Mouse (Mus musculus): ENCODE data around the gene Ppp1r14b. TPM values are rescaled to one million over a fixed set of nuclear protein-coding genes. Genes with fewer than 3 reads are reported as not detected.

The Ppp1r14b gene
- polyA plus RNA-seq, 1 experiment from 2014 or later: 165 TPM

- Histone ChIP-seq H3K27ac (no peak overlapping the region), H3K9ac (no peak overlapping the region), H3K27me3 (replicated peaks) (no peaks in the 10 kb centered on the region), H3K4me2 (no peak overlapping the region), H3K36me3 (no peaks in the 10 kb centered on the region), H3K4me3 (replicated peaks) (no peak overlapping the region), H3K9me3 (no peaks in the 10 kb centered on the region), H3K4me1 (no peaks in the 10 kb centered on the region)
- WGBS: 60% methylated on average over 4 of the region's 4 CpGs
- ATAC-seq (ENCODE audit: insufficient read depth, low FRiP score, low read depth): no peak
Measured at GRCm38 (mm10) chr19:7012426-7012825, 37.7 kb downstream of the Ppp1r14b start.

GRCm38 (mm10) chr19:7013984-7014383 is 39.2 kb downstream of the Ppp1r14b start:
- Histone ChIP-seq H3K36me3 (no peaks in the 10 kb centered on the region), H3K4me3 (replicated peaks) (no peak overlapping the region), H3K27me3 (replicated peaks) (no peaks in the 10 kb centered on the region), H3K9me3 (no peaks in the 10 kb centered on the region), H3K9ac (no peak overlapping the region), H3K4me2 (no peak overlapping the region), H3K4me1 (no peaks in the 10 kb centered on the region), H3K27ac (no peak overlapping the region)
- whole genome bisulfite sequencing: 87% methylated on average over 9 of the region's 9 CpGs
- no peak for ATAC-seq (ENCODE audit: insufficient read depth, low FRiP score, low read depth)

- H3K4me2 ChIP-seq: no peak overlapping the region
- 90% methylated on average over 20 of the region's 20 CpGs for WGBS
- H3K27me3 ChIP-seq (replicated peaks): no peaks in the 10 kb centered on the region
- no peaks in the 10 kb centered on the region for H3K4me1 ChIP-seq
- H3K36me3 ChIP-seq: no peaks in the 10 kb centered on the region
- H3K9ac ChIP-seq: no peak overlapping the region
- H3K9me3 ChIP-seq: no peaks in the 10 kb centered on the region
- no peak overlapping the region for H3K4me3 ChIP-seq (replicated peaks)
- H3K27ac ChIP-seq: no peak overlapping the region
- no peak for ATAC-seq (ENCODE audit: insufficient read depth, low FRiP score, low read depth)
Measured at GRCm38 (mm10) chr19:7014481-7015135, 39.8 kb downstream of the Ppp1r14b start.

GRCm38 (mm10) chr19:7017541-7018457 is 43.0 kb downstream of the Ppp1r14b start:
- Histone ChIP-seq H3K4me2 (no peak overlapping the region), H3K27me3 (replicated peaks) (no peaks in the 10 kb centered on the region), H3K36me3 (peaks cover 29% of the 10 kb centered on the region), H3K9ac (no peak overlapping the region), H3K9me3 (no peaks in the 10 kb centered on the region), H3K4me3 (replicated peaks) (peak overlapping the region; percentile 16; the same call in 1 of the 2 replicates), H3K4me1 (no peaks in the 10 kb centered on the region), H3K27ac (peak overlapping the region; percentile 44)
- peak; percentile 61; the same call in 1 of the 2 replicates for ATAC-seq (ENCODE audit: insufficient read depth, low FRiP score, low read depth)
- WGBS: 73% methylated on average over 12 of the region's 12 CpGs

GRCm38 (mm10) chr19:7018546-7018945 is 43.8 kb downstream of the Ppp1r14b start:
- Histone ChIP-seq H3K9ac (no peak overlapping the region), H3K9me3 (no peaks in the 10 kb centered on the region), H3K27ac (peak overlapping the region; percentile 9), H3K27me3 (replicated peaks) (no peaks in the 10 kb centered on the region), H3K36me3 (peaks cover 34% of the 10 kb centered on the region), H3K4me3 (replicated peaks) (peak overlapping the region; percentile 16), H3K4me1 (no peaks in the 10 kb centered on the region), H3K4me2 (no peak overlapping the region)
- ATAC-seq (ENCODE audit: insufficient read depth, low FRiP score, low read depth): no peak; the same call in 1 of the 2 replicates
- WGBS: 78% methylated on average over 11 of the region's 11 CpGs

GRCm38 (mm10) chr19:7019191-7019590 is 44.4 kb downstream of the Ppp1r14b start, which contains the start of gene Fermt3:
TSS of gene Fermt3 (minus strand) at chr19:7019469.
- 64% methylated on average over 5 of the region's 5 CpGs for WGBS
- Histone ChIP-seq H3K27me3 (replicated peaks) (no peaks in the 10 kb centered on the region), H3K4me1 (no peaks in the 10 kb centered on the region), H3K4me3 (replicated peaks) (peak within 1 kb of the TSS; percentile 16), H3K36me3 (peaks cover 38% of the 10 kb centered on the region), H3K9me3 (no peaks in the 10 kb centered on the region), H3K9ac (no peak within 1 kb of the TSS), H3K4me2 (no peak within 1 kb of the TSS), H3K27ac (peak within 1 kb of the TSS; percentile 9)
- peak; percentile 76 for ATAC-seq (ENCODE audit: insufficient read depth, low FRiP score, low read depth)

GRCm38 (mm10) chr19:7020224-7020641 is 45.5 kb downstream of the Ppp1r14b start:
- no peaks in the 10 kb centered on the region for H3K9me3 ChIP-seq
- H3K27ac ChIP-seq: 0 out of 2 replicates have a peak overlapping the region, but pooled peaks have one; percentile 8
- peaks cover 48% of the 10 kb centered on the region for H3K36me3 ChIP-seq
- no peak overlapping the region for H3K4me2 ChIP-seq
- no peak overlapping the region for H3K9ac ChIP-seq
- no peaks in the 10 kb centered on the region for H3K27me3 ChIP-seq (replicated peaks)
- no peak; the same call in 1 of the 2 replicates for ATAC-seq (ENCODE audit: insufficient read depth, low FRiP score, low read depth)
- no peak overlapping the region for H3K4me3 ChIP-seq (replicated peaks)
- H3K4me1 ChIP-seq: no peaks in the 10 kb centered on the region
- WGBS: 47% methylated on average over 3 of the region's 3 CpGs

Other genes with a start within 250 kb of the Ppp1r14b start
- gene Rps6ka4, start 134.3 kb upstream of the Ppp1r14b start, polyA plus RNA-seq (2015; fragmentation: Nextera tagmentation; extraction: Ambion mirVana): 28.1 and 30.1 TPM in 2 replicates
- gene Ccdc88b, start 116.8 kb upstream of the Ppp1r14b start, polyA plus RNA-seq (2015; fragmentation: Nextera tagmentation; extraction: Ambion mirVana): 1.7 and 1.9 TPM in 2 replicates
- 130 and 135 TPM in 2 replicates for gene Trmt112, start 65.3 kb upstream of the Ppp1r14b start, polyA plus RNA-seq (2015; fragmentation: Nextera tagmentation; extraction: Ambion mirVana)
- 228 and 279 TPM in 2 replicates for gene Prdx5, start 64.9 kb upstream of the Ppp1r14b start, polyA plus RNA-seq (2015; fragmentation: Nextera tagmentation; extraction: Ambion mirVana)
- gene Esrra, start 53.2 kb upstream of the Ppp1r14b start, polyA plus RNA-seq (2015; fragmentation: Nextera tagmentation; extraction: Ambion mirVana): 17.1 and 18.8 TPM in 2 replicates
- 1.6 TPM in 2 replicates for gene Catsperz, start 49.6 kb upstream of the Ppp1r14b start, polyA plus RNA-seq (2015; fragmentation: Nextera tagmentation; extraction: Ambion mirVana)
- 0.67 and 0.86 TPM in 2 replicates for gene Kcnk4, start 40.5 kb upstream of the Ppp1r14b start, polyA plus RNA-seq (2015; fragmentation: Nextera tagmentation; extraction: Ambion mirVana)
- 71.6 and 75.8 TPM in 2 replicates for gene Bad, start 33.1 kb upstream of the Ppp1r14b start, polyA plus RNA-seq (2015; fragmentation: Nextera tagmentation; extraction: Ambion mirVana)
- 26.7 and 29.9 TPM in 2 replicates for gene Gpr137, start 32.5 kb upstream of the Ppp1r14b start, polyA plus RNA-seq (2015; fragmentation: Nextera tagmentation; extraction: Ambion mirVana)
- gene Plcb3, start 1.5 kb downstream of the Ppp1r14b start, polyA plus RNA-seq (2015; fragmentation: Nextera tagmentation; extraction: Ambion mirVana): 81.3 and 92.2 TPM in 2 replicates
- gene Fkbp2, start 5.5 kb downstream of the Ppp1r14b start, polyA plus RNA-seq (2015; fragmentation: Nextera tagmentation; extraction: Ambion mirVana): 156 and 163 TPM in 2 replicates
- gene Vegfb, start 12.7 kb downstream of the Ppp1r14b start, polyA plus RNA-seq (2015; fragmentation: Nextera tagmentation; extraction: Ambion mirVana): 43.9 and 44.8 TPM in 2 replicates
- gene Dnajc4, start 17.6 kb downstream of the Ppp1r14b start, polyA plus RNA-seq (2015; fragmentation: Nextera tagmentation; extraction: Ambion mirVana): 26.4 and 28.2 TPM in 2 replicates
- 21.1 and 24.9 TPM in 2 replicates for gene Nudt22, start 21.1 kb downstream of the Ppp1r14b start, polyA plus RNA-seq (2015; fragmentation: Nextera tagmentation; extraction: Ambion mirVana)
- 10.0 and 10.1 TPM in 2 replicates for gene Trpt1, start 21.2 kb downstream of the Ppp1r14b start, polyA plus RNA-seq (2015; fragmentation: Nextera tagmentation; extraction: Ambion mirVana)
- 14.0 and 16.2 TPM in 2 replicates for gene Fermt3, start 44.5 kb downstream of the Ppp1r14b start, polyA plus RNA-seq (2015; fragmentation: Nextera tagmentation; extraction: Ambion mirVana)
- gene Stip1, start 65.0 kb downstream of the Ppp1r14b start, polyA plus RNA-seq (2015; fragmentation: Nextera tagmentation; extraction: Ambion mirVana): 185 and 219 TPM in 2 replicates
- 11.7 and 13.3 TPM in 2 replicates for gene Macrod1, start 81.8 kb downstream of the Ppp1r14b start, polyA plus RNA-seq (2015; fragmentation: Nextera tagmentation; extraction: Ambion mirVana)
- gene Flrt1, start 130.8 kb downstream of the Ppp1r14b start, polyA plus RNA-seq (2015; fragmentation: Nextera tagmentation; extraction: Ambion mirVana): 3.5 and 4.2 TPM in 2 replicates
- 163 and 169 TPM in 2 replicates for gene Otub1, start 231.3 kb downstream of the Ppp1r14b start, polyA plus RNA-seq (2015; fragmentation: Nextera tagmentation; extraction: Ambion mirVana)
- 988 and 1,377 TPM in 2 replicates for gene Cox8a, start 242.6 kb downstream of the Ppp1r14b start, polyA plus RNA-seq (2015; fragmentation: Nextera tagmentation; extraction: Ambion mirVana)

All from stomach, embryonic 15.5 days (tissue).